Mouse (Mus musculus) frontal cortex, postnatal 10 days (tissue): ENCODE results near the gene Vps13c.
A peak's percentile ranks its signal among the peaks of the same experiment; 100 is the strongest.

Experiments
- DNase-seq, 2 experiments: peaks; one replicate each; pipeline ENCODE4 v3.0.0; 2022; ENCODE audit warnings: low spot score in 2 of 2, mixed read lengths in 1 of 2

The Vps13c gene

DNA sequence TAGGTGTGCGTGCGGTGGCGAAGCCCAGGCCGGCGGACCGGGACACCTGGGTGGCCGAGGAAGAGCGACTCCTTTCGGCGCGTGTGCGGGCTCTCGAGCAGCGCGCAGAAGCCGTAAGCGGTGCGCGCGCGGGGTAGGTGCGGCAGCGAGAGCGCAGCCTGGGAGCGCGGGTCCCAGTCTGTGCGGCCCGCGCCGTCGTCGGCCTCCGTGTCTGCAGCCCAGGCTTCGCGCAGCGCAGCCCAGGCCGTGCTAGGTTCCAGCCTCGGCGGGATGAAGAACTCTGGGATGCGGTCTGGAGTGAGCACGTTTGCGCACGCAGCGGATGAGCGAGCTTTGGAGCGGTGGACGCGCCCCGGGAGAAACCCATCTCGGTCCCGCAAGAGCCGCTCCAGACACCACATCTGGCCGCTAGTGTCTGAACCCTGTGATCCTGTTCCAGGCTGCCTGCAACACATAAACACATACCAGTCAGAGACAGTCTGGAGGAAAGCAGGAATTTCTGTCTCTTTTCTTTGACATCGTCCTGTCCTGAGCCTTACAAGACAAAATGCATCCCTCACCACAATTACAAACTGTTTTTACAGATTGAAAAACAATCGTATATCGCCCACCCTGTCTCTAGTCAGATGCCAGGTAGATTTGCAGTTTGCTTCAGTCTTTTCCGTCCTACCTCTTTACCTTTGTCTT is 8.7 kb upstream of the Vps13c start:
- no peak for DNase-seq

DNA sequence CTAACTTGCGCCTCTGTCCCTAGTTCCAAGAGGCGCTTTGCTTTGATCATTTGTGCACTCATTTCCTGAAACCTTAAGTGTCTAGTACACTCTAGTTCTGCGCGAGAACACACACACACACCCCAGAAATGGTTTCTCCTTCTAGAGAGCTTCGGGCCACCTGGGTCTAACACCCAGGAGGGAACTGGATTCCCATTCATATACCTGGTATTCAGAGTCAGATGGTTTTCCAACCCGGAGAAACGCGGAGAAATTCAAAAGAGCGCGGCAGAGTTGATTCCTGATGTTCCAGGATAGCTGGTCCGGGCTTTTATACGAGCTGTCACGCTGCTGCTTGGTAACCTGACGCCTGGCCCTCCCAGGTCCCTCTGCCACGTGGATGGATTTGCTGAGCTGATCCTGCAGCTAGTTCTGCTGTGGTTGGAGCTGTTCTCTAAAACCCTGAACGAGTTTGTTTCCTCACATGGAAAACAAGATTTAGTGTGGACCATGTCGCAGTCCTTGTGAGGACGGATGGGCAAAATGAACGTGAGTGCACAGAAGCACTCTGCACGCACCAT is 8.1 kb upstream of the Vps13c start, which contains the start of gene C2cd4a:
C2cd4a (minus strand) TSS at position 285 of the 560 bp plus-strand sequence.
- no peak for DNase-seq

DNA sequence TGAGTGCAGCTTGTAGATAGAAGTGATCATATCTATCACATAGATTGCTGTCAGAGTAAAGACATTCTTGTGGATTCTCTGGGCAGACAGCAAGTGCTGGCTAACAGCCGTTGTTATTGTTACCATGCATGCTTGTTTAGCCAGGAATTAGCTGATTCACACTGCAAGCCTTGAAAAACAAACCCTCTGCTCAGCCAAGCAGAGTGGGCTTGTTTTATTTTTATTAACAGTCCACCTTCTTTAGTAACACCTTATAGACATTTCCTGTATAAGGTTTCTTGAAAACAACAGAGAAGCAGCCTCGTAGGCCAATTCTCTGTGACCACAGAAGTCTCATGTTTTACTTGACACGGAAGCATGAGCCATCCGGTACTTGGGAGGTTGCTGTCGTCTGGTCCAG is 5.7 kb upstream of the Vps13c start:
- no peak for DNase-seq

DNA sequence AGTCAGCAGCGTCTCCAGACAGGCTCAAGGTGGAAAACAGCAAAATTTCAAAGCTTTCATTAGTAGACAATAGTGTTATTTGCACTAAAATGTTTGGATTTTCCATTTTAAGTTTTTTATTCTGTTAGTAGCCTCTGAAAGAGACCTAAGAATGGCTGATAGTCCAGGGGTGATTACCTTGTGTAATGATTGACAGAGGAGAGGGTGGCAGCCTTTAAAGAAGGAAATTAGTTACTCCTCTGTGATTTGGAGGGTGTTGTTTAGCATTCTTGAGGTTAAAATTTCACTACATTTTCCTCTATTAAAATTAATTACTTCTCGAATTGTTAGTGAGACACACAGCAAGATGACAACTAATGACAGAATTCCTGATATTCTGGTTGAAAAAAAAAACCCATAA is 2.9 kb upstream of the Vps13c start:
- DNase-seq = no peak

DNA sequence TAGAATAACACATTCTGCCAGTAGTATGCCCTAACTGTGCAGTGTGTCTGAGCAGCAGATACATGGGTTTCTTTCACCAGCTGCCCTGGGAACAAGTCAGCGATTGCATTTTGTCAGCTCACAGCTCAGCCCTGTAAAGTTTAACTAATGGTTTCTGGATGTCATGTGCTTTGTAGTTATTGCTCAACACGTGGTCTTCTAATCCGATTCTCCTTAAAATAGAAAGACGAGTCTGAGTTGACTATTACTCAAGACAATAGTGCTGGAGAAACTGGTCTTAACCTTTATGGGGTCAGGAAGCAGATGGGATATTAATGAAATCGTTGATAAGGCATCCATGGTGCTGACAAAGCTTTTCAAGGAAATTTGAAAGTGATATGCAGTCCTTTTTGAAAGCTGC is 2.6 kb downstream of the Vps13c start:
- no peak for DNase-seq

DNA sequence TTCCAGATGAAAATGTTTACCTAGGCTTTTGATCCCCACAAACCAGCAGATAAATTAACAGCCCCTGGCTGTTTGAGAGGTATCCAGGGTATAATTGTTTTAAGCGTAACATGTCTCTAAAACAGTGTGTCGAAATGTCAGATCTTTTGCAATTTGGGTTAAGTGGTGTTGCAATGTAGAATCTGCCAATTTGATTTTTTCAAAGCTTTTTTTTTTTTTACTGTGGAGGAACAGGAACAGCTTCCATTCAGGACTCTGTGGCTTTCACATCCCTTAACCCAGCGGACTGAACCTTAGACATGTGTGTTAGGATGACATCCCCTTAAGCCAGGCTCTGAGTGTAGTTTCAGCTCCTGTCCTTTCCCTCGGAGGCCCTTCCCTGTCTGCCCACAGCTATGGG is 4.8 kb downstream of the Vps13c start:
- DNase-seq = no peak

DNA sequence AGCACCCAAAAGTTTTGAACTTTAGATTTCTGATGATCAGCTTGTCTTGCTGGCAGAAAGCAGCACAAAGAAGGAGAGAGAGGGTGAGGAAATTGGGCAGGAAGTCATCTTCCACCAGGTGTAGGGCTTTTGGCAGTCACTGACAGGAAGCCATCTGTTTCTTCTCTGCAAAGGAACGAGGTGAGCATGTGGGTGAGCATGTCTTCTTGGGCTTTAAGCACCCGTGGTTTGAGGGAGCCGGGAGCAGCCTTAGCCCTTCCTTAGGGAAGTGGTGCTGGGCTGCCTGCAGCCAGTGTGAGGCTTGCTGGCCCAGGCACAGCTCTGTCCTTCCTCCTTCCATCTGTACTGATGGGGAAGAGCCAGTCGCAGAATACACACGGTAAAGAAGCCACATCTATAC is 5.5 kb downstream of the Vps13c start:
- DNase-seq = no peak

DNA sequence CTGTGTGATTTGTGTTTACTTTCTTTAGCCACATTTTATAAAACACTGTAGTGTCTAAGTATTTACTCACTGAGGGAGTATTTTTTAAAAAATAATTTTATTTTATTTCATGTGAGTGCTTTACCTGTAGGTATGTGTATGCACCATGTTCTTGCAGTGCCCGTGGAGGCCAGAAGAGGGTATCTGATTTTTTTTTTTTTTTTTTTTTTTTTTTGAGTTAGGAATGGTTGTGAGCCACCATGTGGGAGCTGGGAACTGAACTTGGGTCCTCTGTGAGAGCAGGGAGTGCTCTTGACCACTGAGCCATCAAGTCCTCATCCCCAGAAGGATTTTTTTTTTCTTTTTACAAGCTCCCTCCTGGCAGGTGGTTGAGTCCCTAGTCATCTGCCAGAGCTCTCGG is 5.9 kb downstream of the Vps13c start:
- DNase-seq = no peak

DNA sequence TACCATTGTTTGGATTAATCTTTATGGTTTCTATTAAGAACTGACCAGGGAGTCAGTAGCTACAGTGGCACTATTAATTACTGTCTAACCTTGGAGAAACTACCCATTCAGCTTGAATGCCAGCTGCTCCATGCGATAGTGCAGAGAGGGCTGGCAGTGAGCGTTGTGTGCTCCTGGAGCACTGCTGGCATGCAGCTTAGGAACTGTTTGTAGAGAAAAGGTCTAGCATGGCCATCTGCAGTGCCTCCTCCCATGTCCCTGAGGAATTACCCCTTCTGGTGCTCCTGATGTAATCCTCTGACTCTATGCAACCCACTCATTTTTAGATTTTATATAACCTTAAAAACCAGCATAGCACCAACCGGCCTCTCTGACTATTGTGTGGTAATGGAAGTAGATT is 7.4 kb downstream of the Vps13c start:
- DNase-seq = no peak

DNA sequence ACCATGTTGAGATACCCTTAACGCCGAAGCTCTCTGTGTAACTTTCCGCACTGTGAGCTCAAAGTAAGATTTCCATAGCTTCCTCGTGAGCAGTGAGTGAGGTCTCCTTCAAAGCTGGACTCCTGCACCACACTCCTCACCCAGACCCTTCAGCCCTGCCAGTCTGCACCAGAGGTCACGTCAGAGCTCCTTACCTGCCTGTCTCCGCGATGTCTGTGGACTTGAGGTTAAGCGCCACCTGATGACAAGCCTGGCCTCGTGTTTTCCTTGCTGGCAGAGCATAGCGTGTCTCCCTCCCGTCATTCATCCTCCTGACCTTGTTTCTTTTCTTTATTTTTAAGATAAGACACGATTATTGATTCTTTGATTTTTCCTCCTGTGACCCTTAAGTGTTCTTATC is 9.2 kb downstream of the Vps13c start:
- DNase-seq = no peak

DNA sequence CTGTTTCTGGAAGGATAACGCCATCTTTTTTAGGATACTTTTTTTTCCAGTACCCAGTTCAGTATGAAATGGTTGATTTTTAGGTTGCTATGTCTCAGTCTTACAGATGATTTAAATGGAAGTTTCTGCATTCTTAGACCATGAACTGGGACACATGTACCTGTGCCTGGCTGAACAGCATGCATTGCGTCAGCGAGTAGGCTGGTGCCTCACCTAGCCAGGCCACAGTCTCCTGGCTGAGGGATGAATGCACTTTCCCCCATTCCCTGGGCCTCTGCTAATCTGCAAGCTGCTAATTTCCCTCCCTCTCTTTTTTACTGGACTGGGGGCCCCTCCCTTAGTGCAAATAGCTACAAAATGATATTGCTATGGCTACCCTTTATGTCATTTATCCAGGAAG is 9.7 kb downstream of the Vps13c start:
- no peak for DNase-seq

DNA sequence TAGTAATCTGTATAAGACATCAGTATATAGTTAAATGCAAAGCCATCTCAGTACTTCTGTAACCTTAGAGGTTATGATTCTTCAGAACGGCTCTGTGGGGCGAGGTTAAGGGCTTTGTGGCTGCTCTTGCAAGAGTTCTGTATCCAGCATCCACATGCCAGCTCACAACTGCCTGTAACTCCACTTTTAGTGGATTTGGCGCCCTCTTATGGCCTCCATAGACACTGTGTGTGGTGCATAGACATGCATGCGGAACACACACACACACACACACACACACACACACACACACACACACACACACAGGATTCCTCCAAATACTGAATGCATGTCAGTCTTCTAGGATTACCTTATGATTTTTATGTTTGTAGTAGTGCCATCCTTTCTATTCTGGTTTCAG is 11.0 kb downstream of the Vps13c start:
- no peak for DNase-seq

DNA sequence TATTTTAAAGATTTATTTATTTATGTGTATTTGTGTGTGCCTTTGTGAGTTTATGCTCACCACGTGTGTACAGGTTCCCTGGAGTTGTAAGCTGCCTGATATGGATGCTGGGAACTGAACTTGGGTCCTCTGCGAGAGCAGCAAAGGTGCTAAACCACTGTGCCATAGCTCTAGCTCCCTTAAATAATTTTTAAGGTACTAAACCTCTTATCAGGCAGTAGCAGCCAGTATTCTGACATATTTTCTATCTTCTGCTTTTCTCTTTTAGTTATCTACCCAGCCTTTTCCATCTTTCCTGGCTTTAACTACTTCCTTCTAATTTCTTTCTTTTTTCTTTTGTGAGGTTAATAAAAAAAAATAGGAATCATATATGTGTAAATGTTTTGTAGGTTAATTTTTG is 20.1 kb downstream of the Vps13c start:
- DNase-seq = no peak

DNA sequence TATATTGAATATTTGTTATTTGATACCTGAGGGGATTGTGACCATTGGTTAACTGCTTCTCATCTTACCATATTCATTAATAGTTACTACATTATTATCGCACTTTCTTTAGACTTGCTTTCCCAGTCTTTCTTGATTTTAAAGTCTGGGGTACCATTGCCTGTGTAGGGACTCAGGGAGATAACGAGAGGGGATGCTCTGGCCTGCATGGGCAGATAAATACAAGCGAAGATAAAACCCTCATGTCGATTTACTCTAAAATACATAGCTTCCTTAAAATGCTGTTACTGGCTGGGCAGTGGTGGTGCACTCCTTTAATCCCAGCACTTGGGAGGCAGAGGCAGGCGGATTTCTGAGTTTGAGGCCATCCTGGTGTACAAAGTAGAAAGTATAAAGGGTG is 23.1 kb downstream of the Vps13c start:
- DNase-seq = no peak

DNA sequence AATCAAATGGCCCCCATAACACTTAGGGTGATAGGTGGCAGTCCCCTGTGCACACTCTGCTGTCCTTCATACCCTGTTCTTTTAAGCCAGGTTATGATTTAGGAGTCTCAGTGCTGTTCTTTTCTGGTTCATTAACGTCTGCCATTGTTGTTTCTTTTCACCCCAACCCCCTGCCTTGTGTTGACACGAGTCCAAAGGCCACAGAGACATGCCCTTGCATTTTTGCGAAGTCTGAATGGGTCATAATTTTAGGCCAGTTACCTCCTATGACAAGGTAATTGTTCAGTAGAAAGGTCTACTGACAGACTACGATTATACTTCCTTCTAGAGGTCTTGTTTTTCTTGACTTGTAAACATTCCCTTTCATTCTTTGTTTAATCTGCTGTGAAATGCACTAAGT is 23.8 kb downstream of the Vps13c start:
- no peak for DNase-seq

DNA sequence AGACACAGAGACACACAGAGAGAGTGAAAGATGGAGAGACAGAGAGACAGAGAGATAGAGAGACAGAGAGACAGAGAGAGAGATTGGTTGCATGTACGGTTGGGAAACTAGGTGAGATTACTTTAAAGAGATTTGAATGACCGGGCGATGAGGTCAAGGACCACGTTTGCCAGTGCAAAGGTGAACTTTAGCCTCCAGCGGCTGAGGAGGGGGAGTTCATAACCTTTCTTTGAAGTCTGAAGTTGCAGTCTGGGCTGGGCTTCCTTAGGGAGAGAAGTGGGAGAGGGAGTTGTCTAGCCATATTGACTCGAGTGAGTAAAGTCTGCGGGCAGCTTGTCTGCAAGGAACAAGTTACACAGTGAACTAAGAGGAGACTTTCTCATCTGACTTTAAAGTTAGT is 25.2 kb downstream of the Vps13c start:
- no peak for DNase-seq

DNA sequence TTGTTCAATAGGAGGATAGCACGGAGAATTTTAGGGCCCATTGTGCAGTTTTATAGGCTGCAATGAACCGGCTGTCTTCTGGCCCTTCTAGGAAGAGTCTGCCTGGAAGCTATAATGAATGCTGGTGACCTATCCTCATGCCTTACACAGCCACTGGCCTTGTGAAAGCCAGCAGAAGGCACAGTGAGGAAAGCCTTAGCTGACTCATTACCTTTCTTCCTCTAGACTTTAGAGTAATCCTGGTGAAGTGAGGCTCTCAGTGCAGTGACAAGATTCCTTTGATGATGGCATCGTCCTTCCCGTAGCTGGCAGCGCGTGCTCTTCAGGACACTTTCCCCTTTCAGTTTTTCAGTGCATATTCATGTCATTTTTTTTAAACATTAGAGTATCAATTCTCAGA is 27.2 kb downstream of the Vps13c start:
- no peak for DNase-seq

DNA sequence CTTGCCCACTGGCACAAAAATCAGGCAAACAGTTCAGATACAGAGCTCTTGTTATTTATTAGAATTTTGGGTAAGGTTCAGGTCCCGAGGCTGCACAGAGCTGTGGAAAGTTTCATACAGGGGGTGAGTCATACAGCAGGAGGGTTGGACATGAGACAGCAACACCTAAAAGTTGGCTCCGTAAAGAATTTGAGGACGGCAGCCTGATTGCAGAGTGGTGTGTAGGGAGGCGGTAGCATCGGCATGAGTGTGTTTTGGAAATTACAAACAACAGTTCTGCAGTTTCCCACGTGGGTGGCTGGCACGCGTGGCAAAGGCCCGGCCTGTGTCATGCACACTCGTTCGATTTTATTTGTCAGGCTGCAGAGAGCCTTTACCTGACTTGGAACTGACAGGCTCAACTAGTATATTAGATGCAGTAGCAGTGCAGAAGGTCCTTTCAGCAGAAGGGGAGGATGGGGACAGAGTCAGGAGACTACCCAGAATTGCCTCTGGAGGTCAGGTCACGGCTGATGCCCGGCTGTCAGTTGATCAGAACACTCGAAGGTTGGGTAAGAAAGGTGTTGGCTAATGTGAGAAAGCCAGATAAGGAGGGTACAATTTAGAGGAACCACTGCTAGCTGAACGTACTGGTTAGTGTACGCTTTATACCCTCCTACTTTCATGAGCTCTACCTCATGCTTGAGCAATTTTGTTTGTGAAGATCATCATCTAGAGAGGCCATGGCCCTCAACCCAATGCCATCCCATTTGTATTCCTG is 29.7 kb downstream of the Vps13c start:
- DNase-seq = no peak

DNA sequence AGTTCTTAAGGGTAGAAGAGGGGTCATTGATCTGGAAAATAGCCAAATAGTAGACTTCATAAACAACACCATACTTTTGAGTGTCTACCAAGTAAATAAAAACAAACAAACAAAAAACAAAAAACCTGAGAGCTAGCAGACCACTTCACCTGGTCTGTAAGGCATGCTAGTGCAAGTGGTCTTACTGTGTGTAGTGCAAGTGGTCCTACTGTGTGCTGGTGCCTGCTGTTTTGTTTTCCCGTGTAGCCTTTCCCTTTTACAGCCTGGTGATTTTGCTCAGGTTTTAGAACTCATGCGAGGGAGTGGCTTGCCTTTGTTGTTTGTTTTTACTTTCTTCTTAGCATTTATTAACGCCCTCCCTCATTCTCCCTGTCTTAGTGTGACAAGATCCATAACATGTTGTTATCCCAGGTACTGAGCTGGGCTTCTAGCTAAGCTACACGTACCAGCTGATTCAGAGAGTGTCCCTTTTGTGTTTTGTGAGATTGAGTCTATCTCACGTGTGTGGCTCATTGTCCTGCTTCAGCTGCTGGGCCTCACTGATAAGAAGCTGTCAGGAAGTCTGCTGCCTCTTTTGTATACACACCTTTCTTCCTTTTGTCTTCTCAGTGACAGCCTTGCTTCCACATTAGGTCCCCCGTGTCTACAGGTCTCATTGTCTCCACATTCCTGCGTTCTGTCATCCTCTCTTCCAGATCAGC is 34.5 kb downstream of the Vps13c start:
- DNase-seq = no peak

DNA sequence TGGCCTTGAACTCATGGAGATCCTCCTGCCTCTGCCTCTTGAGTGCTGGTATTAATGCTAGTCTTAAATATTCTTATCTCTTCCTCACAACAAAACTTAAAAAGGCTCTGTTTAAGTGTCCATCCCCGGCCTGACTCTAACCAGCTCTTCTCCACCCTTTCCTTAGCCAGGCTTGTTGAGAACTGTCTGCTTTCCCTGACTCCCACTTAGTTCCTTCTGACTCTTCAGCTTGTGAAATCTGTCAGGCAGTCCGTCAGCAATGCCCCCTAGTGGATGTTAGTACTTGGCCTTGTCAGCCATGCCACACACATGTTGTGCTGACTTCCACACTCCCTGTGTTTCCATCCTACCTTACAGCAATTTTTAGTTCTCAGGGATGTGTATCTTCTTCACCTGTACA is 35.1 kb downstream of the Vps13c start:
- peak in 1 of 2 experiments; percentile 10 for DNase-seq

DNA sequence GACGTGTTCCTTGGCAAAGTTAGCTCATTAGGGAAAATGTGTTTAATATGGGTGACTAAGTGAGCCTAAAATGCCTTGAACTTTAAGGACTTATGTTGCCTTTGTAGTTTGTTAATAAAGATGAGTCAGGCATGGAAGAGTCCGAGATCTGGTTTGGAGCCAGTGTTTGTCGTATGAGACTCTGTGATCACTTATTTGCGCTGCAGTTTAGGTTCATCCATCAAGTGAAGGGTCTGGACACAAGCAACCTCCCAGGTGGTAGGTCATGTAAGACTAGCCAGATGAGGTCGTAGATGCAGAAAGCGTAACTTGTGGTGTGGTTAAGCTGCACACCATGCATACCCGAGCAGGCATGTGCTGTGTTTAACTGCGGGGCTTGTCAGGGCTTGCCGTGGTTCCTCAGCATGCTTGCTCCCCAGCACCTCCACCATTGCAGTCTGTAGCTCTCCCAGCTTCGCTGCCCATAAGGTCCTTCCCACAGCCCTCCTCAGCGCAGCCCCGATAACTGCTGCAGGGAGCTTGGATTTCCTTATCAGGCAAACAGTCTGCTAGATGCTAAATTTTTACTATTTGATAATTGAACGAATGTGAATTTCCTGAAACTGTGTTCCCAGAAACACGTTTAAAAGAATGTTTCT is 37.0 kb downstream of the Vps13c start:
- no peak for DNase-seq

DNA sequence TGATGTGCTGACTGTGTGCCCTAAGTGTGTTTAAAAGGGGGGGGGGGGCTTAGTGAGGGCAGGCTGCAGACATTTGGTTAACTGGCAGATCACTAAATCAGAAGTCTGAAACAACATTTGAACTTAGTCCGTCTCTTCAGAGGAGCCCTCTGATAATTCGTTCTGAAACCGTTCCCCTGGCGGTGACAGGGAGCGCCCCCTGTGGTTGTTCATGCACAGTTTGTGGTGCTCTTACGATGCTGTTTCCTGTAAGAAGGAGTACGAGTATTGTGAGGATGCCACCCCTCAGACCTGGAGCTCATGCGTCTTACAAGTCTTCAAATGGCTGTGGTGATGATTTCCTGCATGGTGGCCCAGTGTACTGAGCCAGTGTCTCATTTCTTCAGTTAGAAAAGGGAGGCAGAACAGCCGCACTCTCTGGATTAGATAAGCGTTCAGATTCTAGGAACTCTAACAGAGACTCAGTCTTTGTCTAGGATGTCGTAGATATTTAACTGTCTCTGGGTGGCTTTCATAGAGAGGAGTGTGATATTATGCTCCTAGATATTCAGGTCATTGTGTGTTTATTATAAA is 38.1 kb downstream of the Vps13c start:
- no peak for DNase-seq
